Mouse (Mus musculus): ENCODE data around the gene Plch2. TPM values are rescaled to one million over a fixed set of nuclear protein-coding genes. Genes with fewer than 3 reads are reported as not detected.
A peak's percentile ranks its signal among the peaks of the same experiment; 100 is the strongest.

Gene Plch2
- total RNA-seq, 2 experiments from 2014 or later, result 0.27 to 0.79 TPM

GRCm38 (mm10) chr4:154986096-154986495, 70.5 kb downstream of the Plch2 start:
- peak; percentile 92 for DNase-seq

GRCm38 (mm10) chr4:154985151-154985777, 71.3 kb downstream of the Plch2 start:
- DNase-seq, result no peak

GRCm38 (mm10) chr4:154983767-154984166, 72.8 kb downstream of the Plch2 start:
- DNase-seq, result no peak

- peak; percentile 75 for DNase-seq
These were observed 74.1 kb downstream of the Plch2 start for GRCm38 (mm10) chr4:154982247-154983120.

- peak; percentile 72 for DNase-seq
These were observed 75.1 kb downstream of the Plch2 start for GRCm38 (mm10) chr4:154981530-154981929.

- DNase-seq, result no peak
These were observed 75.5 kb downstream of the Plch2 start for GRCm38 (mm10) chr4:154981076-154981475.

GRCm38 (mm10) chr4:154980110-154980509, 76.5 kb downstream of the Plch2 start:
- DNase-seq, result no peak

GRCm38 (mm10) chr4:154974163-154974611, 82.4 kb downstream of the Plch2 start:
- no peak for DNase-seq

- DNase-seq, result no peak
These were observed 84.0 kb downstream of the Plch2 start for GRCm38 (mm10) chr4:154972546-154972945.

GRCm38 (mm10) chr4:154967173-154967572, 89.4 kb downstream of the Plch2 start:
- DNase-seq, result peak; percentile 61

GRCm38 (mm10) chr4:154965856-154966255, 90.7 kb downstream of the Plch2 start:
- DNase-seq, result no peak

- no peak for DNase-seq
These were observed 91.9 kb downstream of the Plch2 start for GRCm38 (mm10) chr4:154964581-154965235.

- peak; percentile 93 for DNase-seq
These were observed 92.5 kb downstream of the Plch2 start, which contains the start of gene Pank4 for GRCm38 (mm10) chr4:154963901-154964580. Gene Pank4, plus strand, starts transcription at chr4:154964123.

- no peak for DNase-seq
These were observed 93.3 kb downstream of the Plch2 start for GRCm38 (mm10) chr4:154963190-154963836.

GRCm38 (mm10) chr4:154962683-154963082, 93.9 kb downstream of the Plch2 start:
- DNase-seq, result no peak

- no peak for DNase-seq
These were observed 94.7 kb downstream of the Plch2 start for GRCm38 (mm10) chr4:154961911-154962310.

- DNase-seq, result peak; percentile 51
These were observed 95.3 kb downstream of the Plch2 start for GRCm38 (mm10) chr4:154961226-154961738.

GRCm38 (mm10) chr4:154960690-154961225, 95.8 kb downstream of the Plch2 start, which contains the start of gene Hes5:
Gene Hes5, plus strand, starts transcription at chr4:154960923.
- no peak for DNase-seq

GRCm38 (mm10) chr4:154960021-154960689, 96.4 kb downstream of the Plch2 start:
- DNase-seq, result no peak

- DNase-seq, result no peak
These were observed 98.0 kb downstream of the Plch2 start for GRCm38 (mm10) chr4:154958621-154959020.
